Mouse (Mus musculus): ENCODE data around the gene Six5. TPM values are rescaled to one million over a fixed set of nuclear protein-coding genes. Genes with fewer than 3 reads are reported as not detected.
A peak's percentile ranks its signal among the peaks of the same experiment; 100 is the strongest.

Gene Six5
- total and polyA plus RNA-seq, 3 experiments, result 3.0 to 7.7 TPM; not detected in 1

DNA sequence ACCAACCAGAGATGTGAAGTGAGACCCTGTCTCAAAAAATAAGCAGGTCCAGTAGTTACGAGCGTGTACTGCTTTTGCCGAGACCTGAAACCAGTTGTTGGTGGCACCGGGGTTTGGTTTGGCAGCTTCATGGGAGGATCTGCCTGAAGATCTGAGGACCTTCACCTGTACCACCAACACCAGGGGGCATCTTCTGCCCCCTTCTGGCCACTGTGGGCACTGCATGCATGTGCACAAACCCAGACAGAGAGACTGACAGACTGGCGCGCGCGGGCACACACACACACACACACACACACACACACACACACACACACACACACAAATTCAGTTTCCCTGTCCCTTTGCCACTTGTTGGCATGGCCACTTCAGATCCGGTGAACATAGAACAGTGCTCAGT lies 20.9 kb upstream of the Six5 start:
- DNase-seq (ENCODE audit: low read depth, low spot score), result peak; percentile 44
- TF ChIP-seq SMC3 (IDR thresholded peaks at IDR 0.05; ENCODE audit: low read depth, low read length), result peak; percentile 28; the same call in 1 of the 2 replicates
- TF ChIP-seq CTCF (IDR thresholded peaks at IDR 0.05 in 2 of 3, conservative IDR thresholded peaks at IDR 0.05 in 1 of 3; ENCODE audit: control insufficient read depth in 1 of 3, insufficient read depth in 1 of 3, low read depth in 2 of 3, low read length in 3 of 3, poor library complexity in 1 of 3, severe bottlenecking in 1 of 3), result peak; percentile 65 to 83 (median 66)
- TF ChIP-seq ZKSCAN1 (IDR thresholded peaks at IDR 0.05; ENCODE audit: low read depth, low read length), result no peak
- Histone ChIP-seq H3K36me3 (ENCODE audit: control insufficient read depth in 1 of 2, insufficient read depth in 2 of 2, low read length in 2 of 2) (peaks cover 0 to 11% of the 10 kb centered on the region in 2 experiments; a peak in 2 of 4 replicates), H3K79me2 (ENCODE audit: control insufficient read depth, insufficient read depth, low read length, poor library complexity) (peaks cover 9% of the 10 kb centered on the region), H3K4me1 (ENCODE audit: control insufficient read depth in 1 of 2, insufficient read depth in 2 of 2, low read length in 2 of 2) (peaks cover 4 to 20% of the 10 kb centered on the region in 2 experiments), H3K27ac (ENCODE audit: control insufficient read depth, low read depth, low read length) (no peak overlapping the region), H3K27me3 (ENCODE audit: control insufficient read depth in 1 of 2, insufficient read depth in 2 of 2, low read length in 2 of 2) (no peaks in the 10 kb centered on the region), H3K9me3 (replicated peaks; ENCODE audit: insufficient read depth, low read length) (no peaks in the 10 kb centered on the region), H3K9ac (ENCODE audit: control insufficient read depth, low read depth, low read length, poor library complexity, severe bottlenecking) (no peak overlapping the region), H3K4me3 (ENCODE audit: control insufficient read depth in 1 of 2, insufficient read depth in 1 of 2, low read depth in 2 of 2, low read length in 2 of 2) (no peak overlapping the region)

DNA sequence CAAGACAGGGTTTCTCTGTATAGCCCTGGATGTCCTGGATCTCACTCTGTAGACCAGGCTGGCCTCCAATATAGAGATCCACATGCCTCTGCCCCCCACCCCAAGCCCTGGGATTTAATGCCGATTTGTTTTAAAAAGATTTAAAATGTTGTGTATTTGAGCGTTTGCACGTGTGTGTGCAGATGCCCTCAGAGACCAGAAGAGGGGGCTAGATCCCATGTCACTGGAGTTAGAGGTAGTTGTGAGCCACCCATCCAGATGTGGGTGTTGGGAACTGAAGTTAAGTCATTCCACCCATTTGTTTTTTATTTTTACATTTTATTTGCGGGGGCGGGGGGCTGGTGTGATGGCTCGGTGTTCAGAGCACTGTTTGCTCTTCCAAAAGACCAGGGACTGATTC lies 19.9 kb upstream of the Six5 start:
- no peak for DNase-seq (ENCODE audit: low read depth, low spot score)
- peaks cover 4 to 20% of the 10 kb centered on the region in 2 experiments for H3K4me1 ChIP-seq (ENCODE audit: control insufficient read depth in 1 of 2, insufficient read depth in 2 of 2, low read length in 2 of 2)
- H3K9ac ChIP-seq (ENCODE audit: control insufficient read depth, low read depth, low read length, poor library complexity, severe bottlenecking), result no peak overlapping the region
- no peak overlapping the region for H3K4me3 ChIP-seq (ENCODE audit: control insufficient read depth in 1 of 2, insufficient read depth in 1 of 2, low read depth in 2 of 2, low read length in 2 of 2)
- peaks cover 0 to 11% of the 10 kb centered on the region in 2 experiments; a peak in 2 of 4 replicates for H3K36me3 ChIP-seq (ENCODE audit: control insufficient read depth in 1 of 2, insufficient read depth in 2 of 2, low read length in 2 of 2)
- H3K27me3 ChIP-seq (ENCODE audit: control insufficient read depth in 1 of 2, insufficient read depth in 2 of 2, low read length in 2 of 2), result no peaks in the 10 kb centered on the region
- peaks cover 9% of the 10 kb centered on the region for H3K79me2 ChIP-seq (ENCODE audit: control insufficient read depth, insufficient read depth, low read length, poor library complexity)
- no peaks in the 10 kb centered on the region for H3K9me3 ChIP-seq (replicated peaks; ENCODE audit: insufficient read depth, low read length)
- TF ChIP-seq MYB (IDR thresholded peaks at IDR 0.05; ENCODE audit: low read depth, low read length) (no peak), CTCF (IDR thresholded peaks at IDR 0.05 in 2 of 3, conservative IDR thresholded peaks at IDR 0.05 in 1 of 3; ENCODE audit: control insufficient read depth in 1 of 3, insufficient read depth in 1 of 3, low read depth in 2 of 3, low read length in 3 of 3, poor library complexity in 1 of 3, severe bottlenecking in 1 of 3) (peak in 2 of 3 experiments; percentile 17 to 40; a peak in 2 of 6 replicates), GABPA (IDR thresholded peaks at IDR 0.05; ENCODE audit: low read depth, low read length) (no peak), SMC3 (IDR thresholded peaks at IDR 0.05; ENCODE audit: low read depth, low read length) (peak; percentile 25; the same call in 1 of the 2 replicates), RAD21 (IDR thresholded peaks at IDR 0.05; ENCODE audit: low read depth, low read length) (peak; percentile 18), ELF1 (IDR thresholded peaks at IDR 0.05; ENCODE audit: low read depth, low read length) (no peak)
- H3K27ac ChIP-seq (ENCODE audit: control insufficient read depth, low read depth, low read length), result no peak overlapping the region

DNA sequence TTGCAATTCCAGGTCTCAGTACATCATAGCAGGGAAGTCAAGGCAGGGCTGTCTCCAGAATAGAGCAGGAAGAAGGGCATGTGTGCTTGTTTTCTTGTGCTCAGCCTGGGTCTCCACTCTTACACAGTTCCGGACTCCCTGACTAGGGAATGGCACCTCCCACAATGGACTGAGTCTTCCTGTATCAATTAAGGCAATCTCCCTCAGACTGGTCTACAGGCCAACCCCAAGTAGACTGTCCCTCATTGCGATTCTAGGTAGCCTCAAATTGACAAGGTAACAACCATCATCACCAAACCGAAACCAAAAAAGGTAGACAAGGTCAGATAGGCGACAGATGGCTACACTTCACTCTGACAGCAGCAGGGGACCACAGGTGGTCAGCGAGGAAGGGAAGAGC lies 19.2 kb upstream of the Six5 start:
- peaks cover 0 to 11% of the 10 kb centered on the region in 2 experiments; a peak in 2 of 4 replicates for H3K36me3 ChIP-seq (ENCODE audit: control insufficient read depth in 1 of 2, insufficient read depth in 2 of 2, low read length in 2 of 2)
- no peak for TF ChIP-seq CHD1 (IDR thresholded peaks at IDR 0.05; ENCODE audit: low read depth, low read length)
- TF ChIP-seq MXI1 (IDR thresholded peaks at IDR 0.05; ENCODE audit: low read depth, low read length), result no peak
- no peak for TF ChIP-seq MAX (IDR thresholded peaks at IDR 0.05; ENCODE audit: low read length)
- no peak for TF ChIP-seq POLR2A (IDR thresholded peaks at IDR 0.05; ENCODE audit: control insufficient read depth in 1 of 2, insufficient read depth in 1 of 2, low read depth in 1 of 2, low read length in 2 of 2, poor library complexity in 1 of 2)
- TF ChIP-seq NELFE (IDR thresholded peaks at IDR 0.05; ENCODE audit: low read depth, low read length), result no peak
- no peak for TF ChIP-seq ZC3H11A (IDR thresholded peaks at IDR 0.05; ENCODE audit: low read depth, low read length)
- TF ChIP-seq ETS1 (IDR thresholded peaks at IDR 0.05; ENCODE audit: low read depth, low read length), result no peak
- TF ChIP-seq ZMIZ1 (IDR thresholded peaks at IDR 0.05; ENCODE audit: low read depth, low read length), result no peak
- TF ChIP-seq TAL1 (IDR thresholded peaks at IDR 0.05; ENCODE audit: low read length), result no peak
- peaks cover 9% of the 10 kb centered on the region for H3K79me2 ChIP-seq (ENCODE audit: control insufficient read depth, insufficient read depth, low read length, poor library complexity)
- no peaks in the 10 kb centered on the region for H3K27me3 ChIP-seq (ENCODE audit: control insufficient read depth in 1 of 2, insufficient read depth in 2 of 2, low read length in 2 of 2)
- peaks cover 4 to 20% of the 10 kb centered on the region in 2 experiments for H3K4me1 ChIP-seq (ENCODE audit: control insufficient read depth in 1 of 2, insufficient read depth in 2 of 2, low read length in 2 of 2)
- no peaks in the 10 kb centered on the region for H3K9me3 ChIP-seq (replicated peaks; ENCODE audit: insufficient read depth, low read length)
- H3K9ac ChIP-seq (ENCODE audit: control insufficient read depth, low read depth, low read length, poor library complexity, severe bottlenecking), result peak overlapping the region; percentile 34; the same call in 1 of the 2 replicates
- peak; percentile 25 for DNase-seq (ENCODE audit: low read depth, low spot score)
- H3K4me3 ChIP-seq (ENCODE audit: control insufficient read depth in 1 of 2, insufficient read depth in 1 of 2, low read depth in 2 of 2, low read length in 2 of 2), result peak overlapping the region; percentile 64 to 70
- H3K27ac ChIP-seq (ENCODE audit: control insufficient read depth, low read depth, low read length), result no peak overlapping the region
